Mouse (Mus musculus): ENCODE data around the gene Zdhhc14. TPM values are rescaled to one million over a fixed set of nuclear protein-coding genes. Genes with fewer than 3 reads are reported as not detected.

The Zdhhc14 gene
- polyA plus RNA-seq, 1 experiment, result 24.8 TPM

DNA sequence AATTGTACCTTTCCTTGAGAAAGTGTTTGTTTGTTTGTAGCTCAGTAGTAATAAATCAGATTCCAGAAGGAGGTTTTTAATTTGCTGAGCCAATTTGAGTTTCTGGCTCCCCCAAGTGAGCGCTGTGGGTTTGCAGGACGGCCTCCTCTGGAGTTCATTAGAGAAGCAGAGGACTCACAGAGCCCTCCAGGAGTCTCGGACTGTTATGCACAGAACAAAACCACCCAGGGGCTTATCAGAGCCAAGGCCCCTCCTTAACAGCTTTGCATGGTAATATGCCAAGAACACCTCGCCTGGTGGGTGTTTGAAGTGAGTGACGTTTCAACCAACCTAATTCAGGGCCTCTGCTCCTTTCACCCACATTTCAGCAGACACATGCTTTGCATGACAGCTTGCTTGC lies 40.5 kb downstream of the Zdhhc14 start:
- Histone ChIP-seq H3K4me1 (ENCODE audit: control insufficient read depth, insufficient read depth, low read length) (peaks cover 34% of the 10 kb centered on the region), H3K27ac (ENCODE audit: insufficient read depth, low read length) (no peak overlapping the region), H3K27me3 (ENCODE audit: control insufficient read depth, insufficient read depth, low read length) (no peaks in the 10 kb centered on the region), H3K4me3 (replicated peaks; ENCODE audit: insufficient read depth, low read depth, low read length) (no peak overlapping the region)
- 56% methylated on average over 5 of the region's 5 CpGs for WGBS
- no peak for DNase-seq
- TF ChIP-seq CTCF (IDR thresholded peaks at IDR 0.05; ENCODE audit: borderline replicate concordance, insufficient read depth, low read depth, low read length) (no peak), POLR2A (IDR thresholded peaks at IDR 0.05; ENCODE audit: borderline replicate concordance, insufficient read depth, low read length) (no peak)

DNA sequence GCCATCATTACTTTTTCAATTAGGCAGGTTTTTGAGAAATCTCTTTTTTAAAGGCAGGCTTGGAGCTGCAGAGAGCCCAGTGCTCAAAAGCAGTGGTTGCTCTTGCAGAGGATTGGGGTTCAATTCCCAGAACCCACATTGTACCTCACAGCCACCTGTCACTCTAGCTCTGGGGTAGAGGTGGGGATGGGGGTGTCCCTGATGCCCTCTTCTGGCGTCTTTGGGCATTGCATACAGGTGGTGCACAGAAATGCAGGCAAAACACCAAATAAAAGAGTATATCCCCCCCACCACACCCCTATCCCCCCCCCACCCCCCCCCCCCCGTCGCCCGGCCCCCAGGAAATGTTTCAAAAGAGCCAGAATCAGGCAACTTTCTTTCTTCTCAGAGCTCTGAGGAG lies 43.0 kb downstream of the Zdhhc14 start:
- Histone ChIP-seq H3K27ac (ENCODE audit: insufficient read depth, low read length) (no peak overlapping the region), H3K4me3 (replicated peaks; ENCODE audit: insufficient read depth, low read depth, low read length) (no peak overlapping the region), H3K4me1 (ENCODE audit: control insufficient read depth, insufficient read depth, low read length) (peaks cover 25% of the 10 kb centered on the region), H3K27me3 (ENCODE audit: control insufficient read depth, insufficient read depth, low read length) (no peaks in the 10 kb centered on the region)
- no peak for DNase-seq
- WGBS, result 47% methylated on average over 4 of the region's 4 CpGs
- TF ChIP-seq POLR2A (IDR thresholded peaks at IDR 0.05; ENCODE audit: borderline replicate concordance, insufficient read depth, low read length) (no peak), CTCF (IDR thresholded peaks at IDR 0.05; ENCODE audit: borderline replicate concordance, insufficient read depth, low read depth, low read length) (peak; percentile 43; the same call in 1 of the 2 replicates)

DNA sequence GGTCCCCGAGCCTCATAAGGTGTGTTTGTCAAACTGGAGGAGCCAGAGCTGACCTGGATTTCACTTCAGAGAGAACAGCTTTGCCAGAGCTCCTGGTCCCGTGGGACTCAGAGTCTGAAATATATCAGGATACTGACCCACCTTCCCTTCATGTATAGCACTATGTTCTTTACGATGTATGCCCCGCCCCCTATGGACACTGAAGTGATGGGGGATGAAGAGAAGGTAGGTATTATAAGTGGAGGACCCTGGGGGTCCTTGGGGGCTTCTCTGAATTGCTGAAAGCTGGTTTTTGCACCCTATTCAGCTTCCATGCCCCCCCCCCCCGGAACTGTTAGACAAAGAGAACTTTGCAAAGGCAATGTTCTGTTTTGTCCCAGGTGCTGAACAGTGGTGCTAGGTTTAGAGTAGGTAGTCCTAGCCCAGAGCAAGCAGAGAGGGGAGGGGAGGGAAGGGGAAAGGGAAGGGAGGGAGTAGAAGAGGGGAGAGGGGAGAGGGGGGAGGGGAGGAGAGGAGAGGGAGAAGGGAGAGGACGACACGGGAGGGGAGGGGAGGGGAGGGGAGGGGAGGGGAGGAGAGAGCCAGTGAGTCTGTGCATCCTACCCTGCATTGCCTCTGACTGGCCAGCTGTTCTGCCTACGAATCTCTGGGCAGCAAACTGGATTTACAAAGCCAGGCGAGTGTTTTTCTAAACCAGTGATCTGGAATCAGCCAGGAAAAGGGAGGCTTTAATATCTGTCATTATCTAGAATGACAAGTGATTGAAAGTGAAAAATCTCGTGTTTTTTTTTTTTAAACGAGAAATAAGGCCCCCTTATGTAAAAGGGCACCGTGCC lies 44.1 kb downstream of the Zdhhc14 start:
- Histone ChIP-seq H3K27me3 (ENCODE audit: control insufficient read depth, insufficient read depth, low read length) (no peaks in the 10 kb centered on the region), H3K4me1 (ENCODE audit: control insufficient read depth, insufficient read depth, low read length) (peaks cover 23% of the 10 kb centered on the region), H3K4me3 (replicated peaks; ENCODE audit: insufficient read depth, low read depth, low read length) (no peak overlapping the region), H3K27ac (ENCODE audit: insufficient read depth, low read length) (0 out of 2 replicates have a peak overlapping the region, but pooled peaks have one; percentile 20)
- 52% methylated on average over 10 of the region's 12 CpGs for WGBS
- TF ChIP-seq CTCF (IDR thresholded peaks at IDR 0.05; ENCODE audit: borderline replicate concordance, insufficient read depth, low read depth, low read length) (no peak), POLR2A (IDR thresholded peaks at IDR 0.05; ENCODE audit: borderline replicate concordance, insufficient read depth, low read length) (no peak)
- DNase-seq, result no peak

DNA sequence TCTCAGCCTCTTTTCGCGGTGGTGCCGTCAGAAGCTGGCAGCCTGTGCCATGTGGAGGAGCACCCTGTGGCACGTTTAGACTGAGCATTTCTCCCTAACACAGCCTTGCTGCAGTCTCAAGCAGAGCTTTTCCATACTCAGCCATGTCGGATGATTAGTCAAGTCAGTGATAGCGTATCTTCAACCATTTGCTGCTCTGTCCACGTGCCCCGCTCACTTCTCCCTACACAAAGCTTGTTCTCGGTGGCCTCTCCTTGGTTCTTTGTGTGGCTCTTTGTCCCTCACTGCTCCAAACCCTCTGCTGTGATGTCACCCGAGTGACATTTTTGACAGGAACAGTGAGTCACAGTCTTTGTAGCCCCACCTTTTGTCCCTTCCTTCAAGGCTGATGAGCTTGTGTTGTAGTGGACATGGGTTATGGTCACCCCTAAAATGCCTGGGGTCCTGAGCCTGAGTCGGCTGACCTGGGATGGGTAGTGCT lies 44.8 kb downstream of the Zdhhc14 start:
- TF ChIP-seq CTCF (IDR thresholded peaks at IDR 0.05; ENCODE audit: borderline replicate concordance, insufficient read depth, low read depth, low read length), result no peak
- TF ChIP-seq POLR2A (IDR thresholded peaks at IDR 0.05; ENCODE audit: borderline replicate concordance, insufficient read depth, low read length), result no peak
- Histone ChIP-seq H3K27me3 (ENCODE audit: control insufficient read depth, insufficient read depth, low read length) (no peaks in the 10 kb centered on the region), H3K27ac (ENCODE audit: insufficient read depth, low read length) (no peak overlapping the region), H3K4me1 (ENCODE audit: control insufficient read depth, insufficient read depth, low read length) (peaks cover 23% of the 10 kb centered on the region), H3K4me3 (replicated peaks; ENCODE audit: insufficient read depth, low read depth, low read length) (no peak overlapping the region)
- WGBS, result 35% methylated on average over 11 of the region's 11 CpGs
- DNase-seq, result no peak

DNA sequence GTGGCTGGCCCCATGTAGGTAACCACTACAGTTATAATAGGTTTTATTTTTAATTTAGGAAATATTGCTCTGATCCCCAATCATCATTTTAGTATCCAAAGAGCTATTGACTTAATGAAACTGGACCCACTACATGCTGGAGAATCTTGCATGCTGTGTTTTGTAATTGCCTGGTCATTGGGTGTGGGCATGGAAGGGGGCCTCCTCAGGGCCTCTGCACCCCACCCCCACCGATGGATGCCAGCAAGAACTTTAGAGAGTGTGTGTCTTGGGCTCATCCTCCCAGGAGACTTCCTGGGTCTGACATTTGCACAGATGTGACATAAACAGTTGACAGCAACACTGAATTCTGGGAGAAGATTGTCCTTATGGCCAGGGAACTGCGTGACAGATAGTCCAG lies 49.8 kb downstream of the Zdhhc14 start:
- peaks cover 6% of the 10 kb centered on the region for H3K4me1 ChIP-seq (ENCODE audit: control insufficient read depth, insufficient read depth, low read length)
- no peak for TF ChIP-seq CTCF (IDR thresholded peaks at IDR 0.05; ENCODE audit: borderline replicate concordance, insufficient read depth, low read depth, low read length)
- no peak for TF ChIP-seq POLR2A (IDR thresholded peaks at IDR 0.05; ENCODE audit: borderline replicate concordance, insufficient read depth, low read length)
- no peak overlapping the region for H3K27ac ChIP-seq (ENCODE audit: insufficient read depth, low read length)
- WGBS, result 84% methylated on average over 2 of the region's 2 CpGs
- H3K4me3 ChIP-seq (replicated peaks; ENCODE audit: insufficient read depth, low read depth, low read length), result no peak overlapping the region
- no peak for DNase-seq
- H3K27me3 ChIP-seq (ENCODE audit: control insufficient read depth, insufficient read depth, low read length), result no peaks in the 10 kb centered on the region

DNA sequence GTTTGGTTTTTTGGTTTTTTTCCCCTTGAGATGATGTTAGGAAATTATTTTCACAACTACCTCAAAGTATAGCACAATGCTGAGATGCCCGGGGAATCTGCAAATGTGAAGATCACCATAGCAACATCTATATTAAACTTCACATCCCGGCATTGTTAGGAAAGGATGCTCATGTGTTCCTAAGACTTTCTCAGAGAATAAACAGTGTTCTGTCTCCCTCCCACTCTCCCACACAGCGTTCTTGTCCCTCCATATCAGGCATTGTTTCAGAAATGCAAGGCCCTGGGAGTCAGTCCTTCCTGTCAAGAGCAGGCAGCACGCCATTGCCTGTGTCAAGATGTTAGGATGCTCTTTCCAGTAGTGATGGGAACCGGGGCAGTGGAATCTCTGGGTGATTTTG lies 51.7 kb downstream of the Zdhhc14 start:
- no peak for DNase-seq
- no peak for TF ChIP-seq CTCF (IDR thresholded peaks at IDR 0.05; ENCODE audit: borderline replicate concordance, insufficient read depth, low read depth, low read length)
- TF ChIP-seq POLR2A (IDR thresholded peaks at IDR 0.05; ENCODE audit: borderline replicate concordance, insufficient read depth, low read length), result no peak
- Histone ChIP-seq H3K27me3 (ENCODE audit: control insufficient read depth, insufficient read depth, low read length) (no peaks in the 10 kb centered on the region), H3K4me1 (ENCODE audit: control insufficient read depth, insufficient read depth, low read length) (peaks cover 3% of the 10 kb centered on the region; the same call in 1 of the 2 replicates), H3K27ac (ENCODE audit: insufficient read depth, low read length) (no peak overlapping the region; the same call in 1 of the 2 replicates), H3K4me3 (replicated peaks; ENCODE audit: insufficient read depth, low read depth, low read length) (no peak overlapping the region)
- WGBS, result 71% methylated on average over 5 of the region's 5 CpGs

DNA sequence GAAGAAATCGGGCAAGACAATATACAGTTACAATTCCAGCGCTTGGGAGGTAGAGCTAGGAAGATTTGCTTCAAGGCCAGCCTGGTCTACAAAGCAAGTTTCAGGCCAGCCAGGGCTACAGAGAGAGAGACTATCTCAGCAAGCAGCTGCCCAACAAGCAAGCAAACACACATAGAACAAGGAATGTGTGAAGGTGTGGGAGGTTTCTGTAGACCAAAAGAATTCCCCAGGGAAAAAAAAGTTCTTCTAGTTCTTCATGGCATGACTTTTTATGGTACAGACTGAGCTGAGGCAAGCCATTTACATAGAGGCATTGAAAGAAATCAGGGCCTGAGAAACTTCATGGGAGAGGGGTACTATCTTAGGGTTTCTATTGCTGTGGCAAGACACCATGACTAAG lies 52.7 kb downstream of the Zdhhc14 start:
- 98% methylated on average over 2 of the region's 2 CpGs for WGBS
- H3K4me3 ChIP-seq (replicated peaks; ENCODE audit: insufficient read depth, low read depth, low read length), result no peak overlapping the region
- no peaks in the 10 kb centered on the region for H3K27me3 ChIP-seq (ENCODE audit: control insufficient read depth, insufficient read depth, low read length)
- H3K4me1 ChIP-seq (ENCODE audit: control insufficient read depth, insufficient read depth, low read length), result peaks cover 9% of the 10 kb centered on the region
- DNase-seq, result no peak
- H3K27ac ChIP-seq (ENCODE audit: insufficient read depth, low read length), result no peak overlapping the region
- TF ChIP-seq POLR2A (IDR thresholded peaks at IDR 0.05; ENCODE audit: borderline replicate concordance, insufficient read depth, low read length) (no peak), CTCF (IDR thresholded peaks at IDR 0.05; ENCODE audit: borderline replicate concordance, insufficient read depth, low read depth, low read length) (no peak)

DNA sequence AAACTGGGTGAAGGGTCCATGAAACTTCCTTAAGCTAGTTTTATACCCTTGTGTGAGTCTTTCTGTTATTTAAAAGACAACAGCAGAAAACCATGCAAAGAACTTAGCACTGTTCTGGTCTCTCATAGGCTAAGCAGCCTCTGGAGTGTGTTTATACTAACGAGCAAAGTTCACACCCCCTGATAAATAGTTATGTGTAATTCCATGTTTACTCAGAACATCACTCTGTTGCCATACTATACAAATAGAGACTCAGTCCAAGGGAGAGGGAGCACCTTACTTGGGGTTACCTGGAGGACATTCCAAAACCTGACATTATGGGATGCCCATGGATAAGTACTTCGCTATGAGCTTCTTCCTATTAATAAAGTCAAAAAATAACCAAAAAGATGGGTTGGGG lies 56.2 kb downstream of the Zdhhc14 start:
- Histone ChIP-seq H3K27me3 (ENCODE audit: control insufficient read depth, insufficient read depth, low read length) (no peaks in the 10 kb centered on the region), H3K27ac (ENCODE audit: insufficient read depth, low read length) (no peak overlapping the region), H3K4me3 (replicated peaks; ENCODE audit: insufficient read depth, low read depth, low read length) (no peak overlapping the region), H3K4me1 (ENCODE audit: control insufficient read depth, insufficient read depth, low read length) (peaks cover 17% of the 10 kb centered on the region)
- WGBS, result 97% methylated on average over 2 of the region's 2 CpGs
- TF ChIP-seq POLR2A (IDR thresholded peaks at IDR 0.05; ENCODE audit: borderline replicate concordance, insufficient read depth, low read length), result no peak
- no peak for TF ChIP-seq CTCF (IDR thresholded peaks at IDR 0.05; ENCODE audit: borderline replicate concordance, insufficient read depth, low read depth, low read length)
- no peak for DNase-seq

Measured in cerebellum, adult 2 months (tissue).